Mouse (Mus musculus) forebrain, embryonic 10.5 days (tissue): Measurements from ENCODE around the gene Kdm5c. TPM values are rescaled to one million over a fixed set of nuclear protein-coding genes. Genes with fewer than 3 reads are reported as not detected.

Source experiments
- DNase-seq: peaks from one replicate; pipeline ENCODE4 v3.0.0-alpha.2; 2017; ENCODE audit warnings: low spot score; ENCODE audit errors: extremely low spot score
- H3K27ac ChIP-seq: fragments of 300-500 bp; sonication (generic); 2 replicates; pipeline ENCODE4 v1.5.1; 2016; ENCODE audit warnings: mild to moderate bottlenecking
- H3K27me3 ChIP-seq: fragments of 300-500 bp; sonication (generic); 2 replicates; pipeline ENCODE4 v1.6.1; 2016; ENCODE audit warnings: mild to moderate bottlenecking; ENCODE audit not compliant: poor library complexity, severe bottlenecking
- H3K36me3 ChIP-seq: fragments of 300-500 bp; sonication (generic); replicated peaks from 2 replicates; pipeline ENCODE4 v1.6.1; 2016; ENCODE audit warnings: mild to moderate bottlenecking, moderate library complexity
- H3K4me1 ChIP-seq: fragments of 300-500 bp; sonication (generic); 2 replicates; pipeline ENCODE4 v1.6.1; 2016
- H3K4me3 ChIP-seq: fragments of 300-500 bp; sonication (generic); 2 replicates; pipeline ENCODE4 v1.5.1; 2016; ENCODE audit warnings: mild to moderate bottlenecking, moderate library complexity
- H3K9me3 ChIP-seq: fragments of 300-500 bp; sonication (generic); 2 replicates; pipeline ENCODE4 v1.6.1; 2016; ENCODE audit warnings: mild to moderate bottlenecking, moderate library complexity
- WGBS: fragments of 180-500 bp; shearing (Covaris S2); methylation state at CpG from one replicate; pipeline ENCODE4 v1.1.7; 2016; 5-methylcytosine and 5-hydroxymethylcytosine counted together
- polyA plus RNA-seq: library from polyadenylated mRNA; unstranded; fragments of >200 nt; fragmentation: Nextera tagmentation; extraction: Ambion mirVana; gene quantifications from 2 replicates; pipeline ENCODE4 v1.2.1, GENCODE M21; 2016

Kdm5c gene
- 66.7 and 69.3 TPM in 2 replicates for polyA plus RNA-seq

- peak; percentile 94 for DNase-seq
- under 1% methylated on average over 69 of the region's 69 CpGs for WGBS
- Histone ChIP-seq H3K27ac (peak within 1 kb of the TSS; percentile 93), H3K4me3 (peak within 1 kb of the TSS; percentile 86), H3K27me3 (peaks cover 24% of the 10 kb centered on the region), H3K4me1 (peaks cover 17% of the 10 kb centered on the region), H3K9me3 (no peaks in the 10 kb centered on the region), H3K36me3 (peaks cover 18% of the 10 kb centered on the region)
Observed at GRCm38 (mm10) chrX:152232781-152233763, at the start of gene Kdm5c. Gene Kdm5c (plus strand): TSS chrX:152233020.

DNA sequence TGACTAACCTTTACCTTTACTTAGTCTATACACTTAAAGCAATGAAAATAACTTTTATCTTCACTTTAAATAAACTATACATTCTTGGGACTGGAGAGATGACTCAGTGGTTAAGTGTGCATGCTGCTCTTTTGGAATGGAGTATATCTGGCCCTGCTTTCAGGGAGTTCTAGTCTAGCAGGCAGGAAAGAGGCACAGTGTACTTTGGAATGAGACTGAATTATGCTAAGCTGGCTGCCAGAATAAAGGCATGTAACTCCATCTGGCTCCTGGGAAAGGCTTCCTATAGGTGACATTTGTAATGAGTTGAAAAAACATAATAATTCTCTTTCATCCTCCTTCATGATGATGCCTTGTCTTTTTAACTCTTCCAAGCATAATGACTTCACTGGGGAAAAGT, 45.7 kb upstream of the Kdm5c start:
- Histone ChIP-seq H3K4me1 (no peaks in the 10 kb centered on the region), H3K36me3 (no peaks in the 10 kb centered on the region), H3K9me3 (no peaks in the 10 kb centered on the region), H3K27ac (no peak overlapping the region), H3K4me3 (no peak overlapping the region), H3K27me3 (peaks cover 96% of the 10 kb centered on the region)
- DNase-seq: no peak

DNA sequence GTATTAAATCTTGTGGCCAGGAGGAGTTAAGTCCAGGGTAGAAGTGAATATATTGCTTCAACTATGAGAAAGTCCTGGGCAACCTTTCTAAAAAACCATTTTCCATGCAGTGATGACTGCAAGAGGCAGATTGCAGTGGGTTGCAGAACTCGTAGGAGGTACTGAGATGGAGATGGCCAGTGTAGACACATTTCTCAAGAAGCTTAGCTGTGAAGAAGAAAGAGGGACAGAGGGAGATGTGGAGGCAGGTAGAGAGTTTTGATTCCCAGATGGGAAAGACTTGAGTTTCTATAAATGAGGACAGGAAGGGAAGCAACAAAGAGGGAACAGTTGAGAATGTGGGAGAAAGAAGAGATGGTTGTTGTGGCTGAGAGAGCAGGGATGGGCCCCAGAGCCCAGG, 41.6 kb upstream of the Kdm5c start:
- Histone ChIP-seq H3K9me3 (no peaks in the 10 kb centered on the region), H3K4me1 (no peaks in the 10 kb centered on the region), H3K27me3 (peaks cover 100% of the 10 kb centered on the region), H3K36me3 (no peaks in the 10 kb centered on the region), H3K4me3 (no peak overlapping the region), H3K27ac (no peak overlapping the region)
- WGBS: 89% methylated on average over 1 of the region's 1 CpGs
- no peak for DNase-seq

DNA sequence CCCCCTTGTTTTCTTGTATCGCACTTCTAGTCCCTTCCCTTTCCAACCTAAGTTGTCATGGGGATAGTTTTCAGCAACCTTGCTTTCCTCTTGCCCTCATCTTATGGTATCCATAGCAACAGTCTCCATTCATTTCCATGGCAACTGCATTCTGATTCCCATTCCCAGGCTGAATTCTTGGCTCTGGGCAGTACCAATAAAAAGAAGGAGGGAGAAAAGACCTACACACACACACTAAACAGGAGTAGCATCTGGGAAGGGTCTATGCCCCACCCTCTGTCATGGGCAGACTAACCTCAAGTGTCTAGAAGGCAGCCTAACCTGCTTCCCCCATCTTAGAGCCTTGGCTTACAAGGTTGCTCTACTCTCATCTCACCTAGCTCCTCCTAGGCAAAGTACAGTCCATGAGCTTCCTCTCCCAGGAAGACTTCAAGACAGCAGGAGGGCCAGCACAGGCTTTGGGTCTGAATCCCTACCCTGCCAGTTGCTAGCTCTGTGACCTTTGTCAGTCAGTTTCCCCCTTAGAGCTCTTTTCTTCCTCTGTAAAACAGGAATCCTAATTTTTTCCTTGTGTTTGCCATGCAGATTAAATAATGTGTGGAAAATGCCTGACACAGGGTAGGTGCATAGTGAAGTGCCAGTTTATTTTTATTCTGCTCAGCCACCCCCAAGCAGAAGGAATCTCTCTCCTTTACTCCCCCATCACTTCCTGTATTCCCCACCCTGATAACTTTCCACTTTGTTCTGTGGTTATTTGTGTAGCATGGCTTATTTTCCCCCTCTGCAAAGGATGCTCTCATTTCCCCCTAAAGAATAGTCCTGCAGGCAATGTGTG, 34.8 kb upstream of the Kdm5c start:
- WGBS: 37% methylated on average over 1 of the region's 1 CpGs
- no peaks in the 10 kb centered on the region for H3K9me3 ChIP-seq
- no peaks in the 10 kb centered on the region for H3K36me3 ChIP-seq
- peak; percentile 37 for DNase-seq
- H3K4me1 ChIP-seq: peaks cover 45% of the 10 kb centered on the region
- peak overlapping the region; percentile 85 for H3K27ac ChIP-seq
- peaks cover 100% of the 10 kb centered on the region for H3K27me3 ChIP-seq
- no peak overlapping the region; the same call in 1 of the 2 replicates for H3K4me3 ChIP-seq

DNA sequence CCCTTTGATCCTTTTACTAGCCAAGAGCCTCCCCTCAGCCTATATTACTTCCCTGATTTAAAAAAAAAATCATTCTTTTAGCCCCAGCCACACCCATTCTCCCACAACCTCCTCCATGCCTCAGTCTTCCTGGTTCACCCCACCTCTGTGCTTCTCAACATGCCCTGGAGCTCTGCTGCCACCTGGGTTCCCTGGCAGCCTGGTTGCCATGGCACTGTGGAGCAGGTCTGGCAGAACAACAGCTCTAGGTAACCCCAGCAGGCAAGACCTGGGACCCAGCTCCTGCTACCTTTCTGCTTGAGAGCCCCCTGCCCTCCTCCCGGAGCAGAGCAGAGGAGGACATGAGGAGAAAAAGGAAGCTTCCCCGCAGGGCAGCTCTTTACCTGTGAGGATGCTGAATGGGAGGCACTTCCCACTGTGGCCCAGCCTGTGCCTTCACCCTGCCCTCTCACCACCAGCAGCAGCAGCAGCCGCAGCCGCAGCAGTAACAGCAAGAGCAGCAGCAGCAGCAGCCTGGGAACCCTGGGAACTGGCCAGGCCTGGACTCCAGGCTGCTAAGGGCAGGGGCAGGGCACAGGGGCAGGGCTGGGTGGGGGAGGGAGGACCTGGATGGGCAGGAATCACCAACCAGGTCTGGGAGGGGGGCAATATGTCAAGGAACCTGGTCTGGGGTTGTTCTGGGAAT, 30.9 kb upstream of the Kdm5c start:
- no peak for DNase-seq
- peak overlapping the region; percentile 74 for H3K27ac ChIP-seq
- H3K36me3 ChIP-seq: no peaks in the 10 kb centered on the region
- peaks cover 100% of the 10 kb centered on the region for H3K27me3 ChIP-seq
- H3K9me3 ChIP-seq: no peaks in the 10 kb centered on the region
- 30% methylated on average over 4 of the region's 4 CpGs for WGBS
- H3K4me3 ChIP-seq: no peak overlapping the region
- peaks cover 46% of the 10 kb centered on the region for H3K4me1 ChIP-seq

GRCm38 (mm10) chrX:152202422-152203103, 30.3 kb upstream of the Kdm5c start:
- peak overlapping the region; percentile 74; the same call in 1 of the 2 replicates for H3K27ac ChIP-seq
- no peak overlapping the region for H3K4me3 ChIP-seq
- peaks cover 100% of the 10 kb centered on the region for H3K27me3 ChIP-seq
- 25% methylated on average over 8 of the region's 8 CpGs for WGBS
- peaks cover 39% of the 10 kb centered on the region for H3K4me1 ChIP-seq
- H3K36me3 ChIP-seq: no peaks in the 10 kb centered on the region
- no peak for DNase-seq
- no peaks in the 10 kb centered on the region for H3K9me3 ChIP-seq

- Histone ChIP-seq H3K4me3 (no peak overlapping the region), H3K27ac (peak overlapping the region; percentile 74; the same call in 1 of the 2 replicates), H3K36me3 (no peaks in the 10 kb centered on the region), H3K4me1 (peaks cover 32% of the 10 kb centered on the region), H3K9me3 (no peaks in the 10 kb centered on the region), H3K27me3 (peaks cover 100% of the 10 kb centered on the region)
- no peak for DNase-seq
- 72% methylated on average over 4 of the region's 4 CpGs for WGBS
Observed at GRCm38 (mm10) chrX:152203247-152203646, 29.6 kb upstream of the Kdm5c start.

- no peak for DNase-seq
- peaks cover 100% of the 10 kb centered on the region for H3K27me3 ChIP-seq
- peaks cover 29% of the 10 kb centered on the region for H3K4me1 ChIP-seq
- no peaks in the 10 kb centered on the region for H3K36me3 ChIP-seq
- no peak overlapping the region for H3K27ac ChIP-seq
- no peaks in the 10 kb centered on the region for H3K9me3 ChIP-seq
- no peak overlapping the region for H3K4me3 ChIP-seq
- 94% methylated on average over 1 of the region's 1 CpGs for WGBS
Observed at GRCm38 (mm10) chrX:152205486-152205885, 27.3 kb upstream of the Kdm5c start.

- Histone ChIP-seq H3K9me3 (no peaks in the 10 kb centered on the region), H3K27me3 (peaks cover 100% of the 10 kb centered on the region), H3K4me3 (no peak overlapping the region), H3K36me3 (no peaks in the 10 kb centered on the region), H3K4me1 (no peaks in the 10 kb centered on the region), H3K27ac (no peak overlapping the region)
- 88% methylated on average over 1 of the region's 1 CpGs for WGBS
- DNase-seq: no peak
Observed at GRCm38 (mm10) chrX:152214703-152215102, 18.1 kb upstream of the Kdm5c start.

- no peaks in the 10 kb centered on the region for H3K4me1 ChIP-seq
- no peaks in the 10 kb centered on the region for H3K9me3 ChIP-seq
- WGBS: 90% methylated on average over 2 of the region's 2 CpGs
- no peak for DNase-seq
- no peak overlapping the region for H3K27ac ChIP-seq
- no peaks in the 10 kb centered on the region for H3K36me3 ChIP-seq
- H3K4me3 ChIP-seq: no peak overlapping the region
- peaks cover 100% of the 10 kb centered on the region for H3K27me3 ChIP-seq
Observed at GRCm38 (mm10) chrX:152218529-152218928, 14.3 kb upstream of the Kdm5c start.

- no peaks in the 10 kb centered on the region for H3K4me1 ChIP-seq
- H3K27ac ChIP-seq: no peak overlapping the region
- H3K4me3 ChIP-seq: no peak overlapping the region
- no peaks in the 10 kb centered on the region for H3K36me3 ChIP-seq
- H3K27me3 ChIP-seq: peaks cover 100% of the 10 kb centered on the region
- H3K9me3 ChIP-seq: no peaks in the 10 kb centered on the region
- no peak for DNase-seq
- 69% methylated on average over 4 of the region's 4 CpGs for WGBS
Observed at GRCm38 (mm10) chrX:152221721-152222120, 11.1 kb upstream of the Kdm5c start.

DNA sequence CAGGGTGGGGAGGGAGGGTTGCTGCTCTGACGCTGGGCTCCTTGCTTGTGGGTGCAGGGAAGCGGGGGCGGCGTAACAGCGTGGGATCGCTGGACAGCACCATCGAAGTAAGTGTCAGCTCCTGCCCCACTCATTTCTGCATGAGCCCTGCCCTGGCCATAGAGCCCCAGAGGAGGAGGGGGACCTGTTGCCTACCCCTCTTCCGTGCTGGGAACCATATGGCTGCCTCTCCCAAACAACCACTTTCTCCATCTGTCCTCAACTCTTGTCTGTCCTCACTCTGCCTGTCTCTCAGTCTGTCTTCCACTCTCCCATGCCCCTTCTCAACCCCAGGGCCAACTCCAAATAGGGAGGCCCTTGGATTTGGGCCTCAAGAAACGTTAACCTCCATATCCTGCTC, 10.6 kb upstream of the Kdm5c start:
- Histone ChIP-seq H3K27me3 (peaks cover 100% of the 10 kb centered on the region), H3K4me1 (no peaks in the 10 kb centered on the region), H3K36me3 (no peaks in the 10 kb centered on the region), H3K9me3 (no peaks in the 10 kb centered on the region), H3K27ac (no peak overlapping the region), H3K4me3 (no peak overlapping the region)
- no peak for DNase-seq
- 49% methylated on average over 9 of the region's 9 CpGs for WGBS
